In genomic region chr2:83723921-83724826, GRCm38 (mm10) we compare ENCODE assay signal across 8 mouse cellular contexts. TPM values are rescaled to one million over a fixed set of nuclear protein-coding genes. Genes with fewer than 3 reads are reported as not detected.
DNase-seq lines count a peak whose midpoint lies in the region; ATAC-seq and TF ChIP-seq lines count a peak whose summit lies in the region.

Itgav (plus strand) TSS chr2:83724397.

- peaks cover 2% of the 10 kb centered on the region for H3K4me1 ChIP-seq in bone marrow, adult 2 months (ENCODE audit: control insufficient read depth, insufficient read depth, low read length)
- peaks cover 32% of the 10 kb centered on the region for H3K4me1 ChIP-seq in forebrain, embryonic 10.5 days
- H3K4me1 ChIP-seq in heart, embryonic 13.5 days = peaks cover 40% of the 10 kb centered on the region
- peaks cover 18% of the 10 kb centered on the region for H3K4me1 ChIP-seq in kidney, postnatal 0 days (replicated peaks; ENCODE audit: insufficient read depth, low read length)
- peaks cover 3% of the 10 kb centered on the region for H3K4me1 ChIP-seq in liver, adult 2 months (ENCODE audit: control insufficient read depth, insufficient read depth, low read length)

- H3K9ac ChIP-seq in heart, embryonic 13.5 days = peak within 1 kb of the TSS; percentile 98
- H3K9ac ChIP-seq in kidney, postnatal 0 days (ENCODE audit: low read depth, low read length) = peak within 1 kb of the TSS; percentile 95
- peak within 1 kb of the TSS; percentile 97 for H3K9ac ChIP-seq in liver, adult 2 months (ENCODE audit: low read depth, low read length)

- TF ChIP-seq CTCF in bone marrow, adult 2 months (IDR thresholded peaks at IDR 0.05; ENCODE audit: control insufficient read depth, insufficient read depth, low read length) = no peak
- TF ChIP-seq CTCF in kidney, postnatal 0 days (IDR thresholded peaks at IDR 0.05; ENCODE audit: low read depth) = no peak; the same call in 1 of the 2 replicates
- TF ChIP-seq CTCF in liver, adult 2 months (IDR thresholded peaks at IDR 0.05; ENCODE audit: low read depth, low read length) = no peak

- H3K4me3 ChIP-seq in bone marrow, adult 2 months (replicated peaks; ENCODE audit: control insufficient read depth, low read depth, low read length) = peak within 1 kb of the TSS; percentile 91
- peak within 1 kb of the TSS; percentile 84 for H3K4me3 ChIP-seq in forebrain, embryonic 10.5 days
- H3K4me3 ChIP-seq in heart, embryonic 13.5 days = peak within 1 kb of the TSS; percentile 88
- peak within 1 kb of the TSS; percentile 98 for H3K4me3 ChIP-seq in kidney, postnatal 0 days (replicated peaks; ENCODE audit: low read depth, low read length)
- H3K4me3 ChIP-seq in liver, adult 2 months (ENCODE audit: insufficient read depth, low read depth, low read length) = peak within 1 kb of the TSS; percentile 94

- H3K27ac ChIP-seq in bone marrow, adult 2 months (ENCODE audit: control insufficient read depth, insufficient read depth, low read depth, low read length, poor library complexity) = peak within 1 kb of the TSS; percentile 99
- H3K27ac ChIP-seq in forebrain, embryonic 10.5 days = peak within 1 kb of the TSS; percentile 97
- peak within 1 kb of the TSS; percentile 97 for H3K27ac ChIP-seq in heart, embryonic 13.5 days (replicated peaks)
- H3K27ac ChIP-seq in kidney, postnatal 0 days = peak within 1 kb of the TSS; percentile 99
- H3K27ac ChIP-seq in liver, adult 2 months (replicated peaks; ENCODE audit: insufficient read depth, low read depth, low read length) = peak within 1 kb of the TSS; percentile 85

- no peaks in the 10 kb centered on the region for H3K9me3 ChIP-seq in forebrain, embryonic 10.5 days
- H3K9me3 ChIP-seq in heart, embryonic 13.5 days = no peaks in the 10 kb centered on the region
- no peaks in the 10 kb centered on the region for H3K9me3 ChIP-seq in kidney, postnatal 0 days (replicated peaks; ENCODE audit: low read length)

- TF ChIP-seq POLR2A in bone marrow, adult 2 months (IDR thresholded peaks at IDR 0.05; ENCODE audit: borderline replicate concordance, control insufficient read depth, low read depth, low read length) = peak; percentile 92; the same call in 1 of the 2 replicates
- peak; percentile 78 for TF ChIP-seq POLR2A in liver, adult 2 months (IDR thresholded peaks at IDR 0.05; ENCODE audit: extremely low read depth, insufficient read depth, low read length)

- WGBS in bone marrow, adult 2 months = under 1% methylated on average over 77 of the region's 84 CpGs
- WGBS in forebrain, embryonic 10.5 days = under 1% methylated on average over 84 of the region's 84 CpGs
- WGBS in heart, embryonic 13.5 days = under 1% methylated on average over 77 of the region's 84 CpGs
- under 1% methylated on average over 77 of the region's 84 CpGs for WGBS in kidney, postnatal 0 days
- under 1% methylated on average over 83 of the region's 84 CpGs for WGBS in liver, adult 2 months

- peak; percentile 93 to 94 for DNase-seq in B cell, adult 2 months
- peak; percentile 80 for DNase-seq in forebrain, embryonic 10.5 days (ENCODE audit: extremely low spot score, low spot score)
- peak; percentile 91 for DNase-seq in kidney, postnatal 0 days (ENCODE audit: low spot score)
- peak; percentile 79 for DNase-seq in liver, adult 2 months (ENCODE audit: extremely low read depth, low read depth, low spot score)
- DNase-seq in monocyte, adult 2 months (ENCODE audit: low read depth in 1 of 2, low spot score in 2 of 2) = peak; percentile 73 to 88
- DNase-seq in spleen, postnatal 14 days (ENCODE audit: low spot score in 2 of 2) = peak; percentile 80 to 87

- peak within 1 kb of the TSS; percentile 74 for H3K4me2 ChIP-seq in heart, embryonic 13.5 days
- H3K4me2 ChIP-seq in kidney, postnatal 0 days (ENCODE audit: low read length) = peak within 1 kb of the TSS; percentile 78

- H3K27me3 ChIP-seq in forebrain, embryonic 10.5 days (ENCODE audit: poor library complexity, severe bottlenecking) = no peaks in the 10 kb centered on the region
- no peaks in the 10 kb centered on the region for H3K27me3 ChIP-seq in heart, embryonic 13.5 days (replicated peaks)
- no peaks in the 10 kb centered on the region for H3K27me3 ChIP-seq in kidney, postnatal 0 days (ENCODE audit: insufficient read depth, low read length)
- H3K27me3 ChIP-seq in liver, adult 2 months (ENCODE audit: control insufficient read depth, insufficient read depth, low read length) = no peaks in the 10 kb centered on the region

- ATAC-seq in heart, embryonic 13.5 days (ENCODE audit: extremely low read depth, insufficient number of reproducible peaks, low FRiP score, low TSS enrichment) = peak; percentile 95
- ATAC-seq in kidney, postnatal 0 days (replicated peaks; ENCODE audit: low FRiP score, low read depth) = peak; percentile 96

- H3K79me2 ChIP-seq in liver, adult 2 months (ENCODE audit: control insufficient read depth, insufficient read depth, low read length) = peaks cover 5% of the 10 kb centered on the region; the same call in 1 of the 2 replicates

- H3K36me3 ChIP-seq in forebrain, embryonic 10.5 days (replicated peaks) = no peaks in the 10 kb centered on the region
- H3K36me3 ChIP-seq in heart, embryonic 13.5 days = no peaks in the 10 kb centered on the region
- H3K36me3 ChIP-seq in kidney, postnatal 0 days (ENCODE audit: insufficient read depth, low read length) = no peaks in the 10 kb centered on the region
- H3K36me3 ChIP-seq in liver, adult 2 months (ENCODE audit: control insufficient read depth, insufficient read depth, low read length) = no peaks in the 10 kb centered on the region

RNA-seq across cellular contexts. Expression of gene Itgav, which starts in this region (rescaled TPM):
- 17.6 and 24.7 TPM in 2 replicates for polyA plus RNA-seq in bone marrow, adult 2 months (2011; ENCODE audit: insufficient read depth, insufficient read length, low replicate concordance, missing spikeins)
- 35.5 and 35.6 TPM in 2 replicates for polyA plus RNA-seq in forebrain, embryonic 10.5 days (2016; fragmentation: Nextera tagmentation; extraction: Ambion mirVana)
- polyA plus RNA-seq in heart, embryonic 13.5 days (2015; fragmentation: Nextera tagmentation; extraction: Ambion mirVana) = 48.8 and 50.4 TPM in 2 replicates
- 164 and 165 TPM in 2 replicates for polyA plus RNA-seq in kidney, postnatal 0 days (2015; fragmentation: Nextera tagmentation; extraction: Ambion mirVana)
- total RNA-seq in liver, adult 2 months (2014; rRNA removed) = 29.6 and 33.2 TPM in 2 replicates
- polyA plus RNA-seq in liver, adult 2 months (2012; rRNA removed) = 15.8 and 20.5 TPM in 2 replicates

Comparison
In these comparisons a context has a peak if more than half of its experiments do, and no peak if none do; other contexts are left out.
1. Peak in every context shown above with its lines: DNase-seq, ATAC-seq, H3K4me3 ChIP-seq and H3K27ac ChIP-seq.